Mouse (Mus musculus): ENCODE results near the gene Oaf.
A peak's percentile ranks its signal among the peaks of the same experiment; 100 is the strongest.

The Oaf gene

GRCm38 (mm10) chr9:43239712-43240593 lies at the start of gene Oaf:
Gene Oaf, minus strand, starts transcription at chr9:43239911.
- peak; percentile 62 for DNase-seq (ENCODE audit: low spot score)

GRCm38 (mm10) chr9:43286870-43287269 lies 47.2 kb upstream of the Oaf start:
- no peak for DNase-seq (ENCODE audit: low spot score)

DNA sequence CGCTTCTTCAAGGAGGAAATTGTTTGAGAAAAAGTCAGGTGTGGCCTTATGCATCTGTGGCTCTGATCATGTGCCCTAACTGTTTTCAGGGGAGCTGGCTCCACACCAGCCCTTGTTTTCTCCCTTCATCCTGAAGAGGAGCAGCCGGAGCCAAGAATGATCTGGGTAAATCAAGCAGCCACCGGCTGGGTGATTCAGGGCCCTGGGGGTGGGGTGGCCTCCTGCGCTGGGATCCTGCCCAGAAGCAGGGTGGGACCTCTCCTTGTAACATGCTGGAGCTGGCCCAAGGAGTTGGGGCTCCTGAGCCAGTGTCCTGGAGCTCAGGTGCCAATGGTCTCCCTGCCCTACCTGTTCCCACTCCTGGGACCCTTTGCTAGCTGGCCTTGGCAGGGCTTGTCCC lies 45.6 kb upstream of the Oaf start:
- no peak for DNase-seq (ENCODE audit: low spot score)

DNA sequence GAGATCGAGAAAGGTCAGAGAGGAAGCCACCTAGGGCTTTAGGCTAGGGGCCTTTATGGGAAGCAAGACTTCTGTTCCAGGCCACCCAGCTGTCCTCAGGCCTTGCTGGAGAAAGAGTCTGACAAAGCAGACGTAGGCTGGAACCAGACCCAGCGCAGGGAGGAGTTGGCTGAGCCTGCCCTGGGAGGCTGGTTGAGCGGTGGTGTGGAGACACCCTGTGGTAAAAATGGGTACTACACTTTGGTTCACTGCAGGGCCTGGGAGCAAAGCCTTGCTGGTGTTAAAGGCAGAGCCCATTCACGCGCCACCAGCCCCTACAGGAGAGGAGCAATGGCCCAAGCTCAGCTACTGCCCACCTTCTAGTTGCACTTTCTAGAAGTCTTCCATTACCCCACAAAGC lies 44.6 kb upstream of the Oaf start:
- peak; percentile 52 for DNase-seq (ENCODE audit: low spot score)

GRCm38 (mm10) chr9:43273735-43274134 lies 34.0 kb upstream of the Oaf start:
- DNase-seq (ENCODE audit: low spot score): no peak

DNA sequence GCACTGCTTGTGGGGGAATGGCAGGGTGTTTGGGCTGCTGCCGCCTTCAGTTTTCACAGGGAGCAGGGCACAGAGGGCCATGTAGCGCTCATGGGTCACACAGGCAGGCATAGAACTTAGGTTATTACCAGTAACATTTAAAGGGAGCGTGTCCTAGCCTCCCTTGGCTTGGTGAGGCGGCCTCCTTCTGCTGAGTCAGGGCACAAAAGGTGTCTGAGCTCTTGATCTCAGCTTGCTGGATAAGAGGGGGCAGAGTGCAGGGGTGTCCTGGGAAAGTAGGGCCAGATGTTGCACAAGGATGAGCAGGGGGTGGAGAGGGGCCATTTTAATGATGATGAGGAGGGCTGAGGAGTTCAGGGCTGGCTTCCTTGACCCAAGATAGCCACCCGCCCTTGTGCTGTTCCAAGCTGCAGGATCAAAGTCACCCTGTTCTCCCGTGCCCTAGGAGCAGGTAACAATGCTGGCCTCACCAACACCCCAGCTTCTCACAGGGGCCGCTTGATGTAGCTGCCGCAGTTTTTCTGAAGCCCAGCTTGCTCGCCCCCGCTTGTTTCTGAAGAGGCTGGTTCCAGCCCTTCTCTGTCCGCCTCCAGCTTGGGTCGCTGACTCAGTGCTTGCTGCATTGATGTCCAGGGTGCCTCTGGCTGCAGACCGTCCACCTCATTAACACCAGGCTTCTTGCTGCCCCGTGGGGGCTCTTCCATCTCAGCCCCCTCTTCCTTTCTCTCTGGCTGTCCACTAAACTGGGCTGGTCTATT lies 32.2 kb upstream of the Oaf start:
- DNase-seq (ENCODE audit: low spot score): no peak

DNA sequence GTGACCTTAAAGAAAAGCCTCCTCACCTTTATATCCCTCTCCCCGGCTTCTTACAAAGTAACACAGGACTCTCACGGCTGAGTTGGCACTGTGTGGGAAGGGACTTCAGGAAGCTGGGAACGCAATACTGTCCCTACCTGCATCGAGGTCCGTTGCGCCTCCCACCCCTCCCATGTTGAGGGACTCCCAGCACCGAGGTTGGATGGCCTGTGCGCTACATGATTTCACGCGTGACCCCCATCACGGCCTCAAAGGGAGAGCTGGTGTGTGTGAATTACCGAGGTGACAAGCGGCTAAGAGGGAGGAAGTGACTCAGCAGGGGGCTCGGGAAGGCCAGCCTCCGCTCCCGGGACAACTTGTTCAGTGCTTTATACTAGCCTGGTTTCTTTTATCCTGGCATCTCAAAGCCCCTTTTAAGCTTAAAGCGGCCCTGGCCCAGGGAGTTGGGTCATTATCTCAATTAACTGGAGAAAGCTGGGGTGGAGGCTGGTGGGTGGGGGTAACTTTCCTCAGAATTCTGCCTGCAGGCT lies 31.1 kb upstream of the Oaf start:
- DNase-seq (ENCODE audit: low spot score): no peak

- DNase-seq (ENCODE audit: low spot score): no peak
Observed at GRCm38 (mm10) chr9:43269166-43269565, 29.5 kb upstream of the Oaf start.

- no peak for DNase-seq (ENCODE audit: low spot score)
Observed at GRCm38 (mm10) chr9:43267357-43267756, 27.6 kb upstream of the Oaf start.

- DNase-seq (ENCODE audit: low spot score): no peak
Observed at GRCm38 (mm10) chr9:43265194-43265593, 25.5 kb upstream of the Oaf start.

DNA sequence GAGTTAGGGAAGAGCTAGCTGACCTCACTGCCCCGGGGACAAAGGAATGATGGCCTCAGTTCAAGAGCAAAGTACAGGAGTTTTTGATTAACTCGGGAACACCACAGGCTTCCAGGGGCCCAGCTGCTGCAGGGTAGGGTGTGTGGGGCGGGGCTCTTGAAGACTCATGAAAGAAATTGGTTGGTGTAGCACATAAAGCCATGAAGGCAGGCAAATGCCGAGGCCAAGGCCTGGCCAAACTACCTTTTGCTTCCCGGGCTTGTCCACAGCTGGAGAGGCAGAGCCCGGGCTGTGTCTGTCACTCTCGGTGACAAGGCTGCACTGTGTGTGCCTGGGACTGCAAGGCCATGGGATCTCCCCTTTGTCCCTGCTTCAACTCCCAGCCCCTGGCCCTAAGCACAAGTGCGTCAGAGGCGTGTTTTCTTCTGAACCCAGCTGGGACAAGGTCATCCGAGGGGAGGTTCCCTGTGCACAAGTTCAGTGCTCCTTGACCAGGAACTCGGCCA lies 24.3 kb upstream of the Oaf start:
- no peak for DNase-seq (ENCODE audit: low spot score)

DNA sequence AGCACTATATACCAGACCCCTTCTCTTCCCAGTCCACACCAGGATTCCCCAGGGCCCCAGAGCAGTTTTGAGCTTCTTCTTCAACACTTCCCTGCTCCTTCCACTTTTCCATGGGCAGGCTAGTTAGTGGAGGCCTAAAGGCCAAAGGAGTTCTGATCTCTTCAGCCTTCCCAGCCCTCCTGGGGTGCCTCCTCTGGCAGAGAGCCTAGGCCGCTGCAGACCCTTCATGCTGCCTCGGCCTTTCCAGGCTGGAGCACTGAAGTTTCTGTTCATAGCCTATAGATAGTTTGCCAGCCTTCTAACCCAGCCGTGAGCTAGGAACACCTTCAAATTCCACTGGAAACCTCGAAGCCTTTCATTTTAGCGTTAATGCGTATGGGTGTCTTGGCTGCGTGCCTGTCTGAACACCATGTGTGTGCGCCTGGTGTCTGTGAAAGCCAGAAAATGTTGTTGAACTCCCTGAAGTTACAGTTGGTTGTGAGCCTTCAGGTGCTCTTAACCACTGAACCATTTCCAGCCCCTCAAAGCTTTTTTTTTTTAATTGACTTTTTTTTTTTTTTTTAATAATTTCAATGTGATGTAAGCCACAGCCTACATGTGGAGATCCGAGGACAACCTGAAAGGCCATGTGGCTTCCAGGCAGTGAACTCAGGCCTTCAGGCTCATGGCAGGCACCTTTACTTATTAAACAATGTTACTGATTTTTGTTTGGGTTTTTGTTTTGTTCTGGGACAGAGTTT lies 23.3 kb upstream of the Oaf start:
- DNase-seq (ENCODE audit: low spot score): no peak

DNA sequence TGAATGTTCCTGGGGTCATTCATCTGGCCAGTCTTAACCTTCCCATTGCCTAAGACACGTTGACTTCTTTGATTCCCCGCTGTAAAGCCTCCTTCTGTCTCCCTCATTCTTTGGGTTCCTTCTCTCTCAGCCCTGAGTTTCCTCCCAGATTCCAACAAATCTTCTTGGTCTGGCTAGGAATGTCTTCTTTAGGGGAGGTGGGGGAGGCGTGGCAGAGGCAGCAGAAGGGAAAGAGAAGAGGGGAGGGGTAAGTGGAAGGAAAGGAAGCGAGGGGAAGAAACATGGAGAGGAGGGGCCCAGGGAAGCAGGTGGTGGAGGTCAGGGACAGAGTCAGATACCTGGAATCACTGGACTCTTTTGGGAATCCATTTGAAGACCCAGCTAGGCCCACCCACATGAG lies 22.7 kb upstream of the Oaf start:
- DNase-seq (ENCODE audit: low spot score): no peak

GRCm38 (mm10) chr9:43261941-43262340 lies 22.2 kb upstream of the Oaf start:
- no peak for DNase-seq (ENCODE audit: low spot score)

GRCm38 (mm10) chr9:43261124-43261907 lies 21.6 kb upstream of the Oaf start:
- DNase-seq (ENCODE audit: low spot score): no peak

DNA sequence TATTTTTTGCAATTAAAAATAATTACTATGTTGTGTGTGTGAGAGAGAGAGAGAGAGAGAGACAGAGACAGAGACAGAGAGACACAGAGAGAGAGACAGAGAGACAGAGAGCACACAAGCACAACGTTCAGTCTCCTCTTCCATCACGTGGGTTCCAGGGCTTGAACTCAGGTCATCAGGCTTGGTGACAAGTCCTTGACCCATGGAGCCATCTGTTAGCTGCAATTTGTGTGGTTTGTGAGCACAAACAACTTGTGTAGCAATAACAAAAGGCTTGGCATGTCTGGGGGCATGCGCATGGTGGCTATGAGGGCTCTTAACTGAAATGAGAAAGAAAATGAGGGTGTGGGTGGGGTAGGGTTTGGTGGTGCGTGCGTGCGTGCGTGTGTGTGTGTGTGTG lies 20.9 kb upstream of the Oaf start:
- DNase-seq (ENCODE audit: low spot score): no peak

DNA sequence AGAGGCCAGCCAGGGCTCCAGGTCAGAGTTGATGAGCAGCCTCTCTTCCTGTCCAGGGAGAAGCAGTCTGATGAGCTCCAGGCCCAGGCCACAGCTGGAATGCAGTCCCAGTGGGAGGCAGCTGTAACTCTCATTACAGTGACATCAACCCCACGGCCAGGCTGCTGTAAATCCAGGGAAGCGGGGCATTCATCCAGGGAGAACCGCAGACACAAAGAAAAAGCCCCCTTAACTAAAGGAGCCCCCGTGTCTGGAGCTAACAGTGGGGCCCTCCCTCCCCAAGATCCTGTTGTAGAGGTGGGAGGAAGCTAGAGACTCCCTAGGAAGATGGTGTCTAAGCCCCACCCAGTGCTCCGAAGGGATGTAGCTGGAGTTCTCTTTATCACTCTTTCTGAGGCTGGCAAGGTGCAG lies 13.6 kb upstream of the Oaf start:
- no peak for DNase-seq (ENCODE audit: low spot score)

- DNase-seq (ENCODE audit: low spot score): no peak
Observed at GRCm38 (mm10) chr9:43252790-43253189, 13.1 kb upstream of the Oaf start.

DNA sequence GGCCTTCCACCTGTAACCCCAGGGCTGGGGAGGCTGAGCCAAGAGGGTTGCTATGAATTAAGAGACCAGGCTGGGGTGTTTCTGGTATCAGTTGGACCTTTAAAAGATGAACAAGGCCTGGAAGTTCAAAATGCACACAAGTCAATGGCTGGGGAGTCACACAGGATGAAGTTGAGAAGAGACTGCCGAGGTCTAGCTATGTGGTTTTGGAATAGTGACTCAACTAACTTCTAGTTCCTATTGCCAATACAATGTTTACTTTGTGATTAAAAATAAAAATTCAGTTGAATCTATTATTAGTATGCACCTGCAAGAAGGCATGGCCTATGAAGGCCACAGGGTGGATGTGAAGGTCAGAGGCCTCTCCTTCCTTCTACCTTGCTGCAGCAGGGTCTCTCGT lies 12.1 kb upstream of the Oaf start:
- DNase-seq (ENCODE audit: low spot score): no peak

DNA sequence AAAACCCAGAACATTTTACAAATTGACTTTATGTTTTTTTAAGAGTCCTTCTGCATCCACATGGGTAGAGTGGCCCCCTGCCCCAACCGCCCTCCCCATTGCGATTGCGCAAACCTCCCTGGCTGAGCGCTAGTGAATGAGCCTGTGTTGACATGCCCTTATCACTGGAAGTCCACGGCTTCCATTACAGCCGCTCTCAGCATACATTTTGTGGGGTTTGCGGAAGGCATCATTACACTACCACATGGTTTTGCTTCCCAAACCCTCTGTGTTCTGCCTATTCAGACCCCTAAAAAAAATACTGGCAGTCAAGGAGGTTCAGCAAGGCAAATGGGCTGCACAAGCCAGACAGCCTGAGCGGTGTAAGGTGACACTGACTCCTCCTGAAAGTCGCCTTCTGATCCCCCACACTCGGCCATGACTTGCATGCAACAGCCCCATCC lies 7.0 kb upstream of the Oaf start:
- DNase-seq (ENCODE audit: low spot score): no peak
